Mouse (Mus musculus) adrenal gland, adult 8-10 months (tissue): ENCODE measurements around the gene Rpgr. TPM values are rescaled to one million over a fixed set of nuclear protein-coding genes. Genes with fewer than 3 reads are reported as not detected.

ENCODE experiments used
- DNase-seq: peaks from one replicate; pipeline ENCODE4 v3.0.0; 2022
- total RNA-seq, 4 experiments: library from RNA; stranded (reverse); gene quantifications; 2 replicates each; pipeline ENCODE4 v1.2.4; 2022

Gene Rpgr
- 1 to 10 TPM; 4.8 to 9.8 (median 6.8) TPM for total RNA-seq

DNA sequence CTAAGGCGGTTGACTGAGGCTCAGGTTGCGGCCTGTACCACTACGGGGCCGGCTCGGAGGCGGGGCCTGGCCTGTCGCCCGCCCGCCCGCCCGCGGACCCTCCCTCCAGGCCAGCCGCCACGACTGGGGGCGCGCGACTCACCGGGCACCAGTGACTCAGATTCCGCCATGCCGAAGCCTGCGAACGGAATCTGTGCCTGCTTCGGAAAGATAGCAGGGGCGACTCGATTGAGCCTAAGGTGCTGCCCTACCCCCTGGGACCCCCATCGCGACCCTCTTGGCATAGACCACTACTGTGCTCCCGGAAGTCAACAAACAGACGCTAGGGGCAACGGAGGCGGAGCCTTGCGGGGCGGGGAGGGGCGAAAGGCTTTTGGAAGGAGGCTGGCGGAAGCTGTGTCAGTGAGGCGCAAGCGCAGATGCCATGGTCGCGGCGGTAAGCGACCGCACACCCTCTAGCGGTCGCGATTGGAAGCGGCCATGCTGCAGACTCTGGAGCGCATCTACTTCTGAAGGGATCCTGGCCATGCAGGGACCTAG is at the start of gene Rpgr:
Gene Rpgr (minus strand): TSS at position 511 of the 540 bp plus-strand sequence.
- DNase-seq, result peak; percentile 86

DNA sequence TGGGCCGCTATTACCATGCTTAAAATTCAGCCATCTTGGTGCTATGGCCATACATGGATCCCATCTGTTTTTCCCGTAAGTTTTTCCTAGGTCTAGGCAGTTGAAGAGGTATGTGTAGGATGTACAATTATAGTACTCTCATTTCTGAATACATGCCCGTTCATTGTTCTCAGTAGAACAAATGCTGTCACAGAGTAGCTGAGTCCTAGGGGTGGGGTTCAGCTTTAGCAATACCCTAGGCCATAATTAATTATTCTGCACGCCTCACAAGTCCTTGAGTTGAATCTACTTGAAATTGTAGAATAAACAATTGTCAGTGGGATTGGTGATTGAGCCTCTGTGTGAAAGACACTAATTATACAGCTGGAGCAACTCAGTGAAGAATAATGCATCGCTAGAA is 41.5 kb upstream of the Rpgr start:
- no peak for DNase-seq

DNA sequence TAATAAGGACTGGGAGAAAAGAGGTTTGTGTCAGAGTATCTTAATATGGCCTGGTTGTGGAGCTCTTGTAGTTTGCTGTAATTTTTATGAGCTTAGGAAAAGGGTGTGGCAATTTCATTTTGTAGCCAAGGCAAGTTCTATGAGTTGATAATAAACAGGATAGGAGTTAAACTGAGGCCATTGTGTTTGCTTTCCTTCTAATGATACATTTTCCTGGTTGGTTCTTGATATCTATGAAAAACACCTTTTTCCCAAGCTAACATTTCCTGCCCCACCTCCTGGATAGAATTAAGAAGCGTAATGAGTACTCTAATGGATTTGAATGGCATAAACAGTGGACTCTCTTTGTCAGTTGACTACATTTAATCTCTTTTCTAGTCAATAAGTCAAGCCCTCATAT is 41.1 kb upstream of the Rpgr start:
- no peak for DNase-seq

DNA sequence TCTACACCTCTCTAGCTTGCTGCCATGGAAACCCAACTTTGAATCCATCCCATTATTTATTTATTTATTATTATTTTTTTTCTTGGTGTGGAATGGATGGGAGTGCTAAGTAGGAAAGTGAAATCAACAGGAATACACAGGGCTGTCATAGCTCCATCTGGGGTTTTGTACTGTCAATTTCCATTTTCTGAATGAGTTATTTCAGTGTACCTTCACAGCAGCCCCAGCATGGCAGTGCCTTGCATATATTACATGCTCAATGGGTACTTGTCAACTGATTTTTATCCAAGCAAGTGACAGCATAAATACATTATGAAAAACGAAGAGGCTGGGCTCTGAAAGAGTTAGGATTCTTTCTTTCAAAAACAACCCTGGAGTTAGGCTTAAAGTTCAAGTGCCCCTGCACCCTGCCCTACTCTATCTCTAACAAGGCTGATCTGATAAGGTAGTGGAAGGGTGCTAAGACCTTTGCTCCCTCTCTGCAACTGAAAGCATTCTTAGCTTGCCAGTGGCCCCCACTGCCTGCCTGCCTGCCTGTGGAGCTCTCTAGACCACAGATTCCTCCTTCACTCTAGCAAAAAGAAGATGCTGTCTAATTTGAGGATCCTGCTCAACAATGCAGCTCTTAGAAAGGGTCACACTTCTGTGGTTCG is 35.3 kb upstream of the Rpgr start, which contains the start of gene Otc:
Gene Otc (plus strand): TSS at position 454 of the 653 bp plus-strand sequence.
- DNase-seq, result no peak

DNA sequence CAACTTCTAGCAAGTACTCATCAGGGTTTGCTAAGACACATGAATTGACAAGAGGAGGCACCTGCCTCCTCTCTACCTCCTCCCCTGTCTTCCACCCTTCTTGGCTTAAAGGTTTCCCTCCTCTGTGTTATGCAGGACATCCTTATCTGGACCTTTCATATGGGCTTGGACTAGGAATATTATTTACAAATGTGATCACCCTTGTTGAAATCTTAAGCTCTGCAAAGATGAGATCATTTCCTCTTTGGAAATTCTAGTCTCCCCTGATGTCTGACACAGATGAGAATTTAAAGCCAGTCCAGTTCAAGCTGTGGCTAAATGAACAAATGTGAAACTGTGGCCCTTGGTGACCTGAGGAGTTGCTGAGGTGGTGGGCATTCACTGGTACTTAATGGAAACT is 34.6 kb upstream of the Rpgr start:
- DNase-seq, result no peak

DNA sequence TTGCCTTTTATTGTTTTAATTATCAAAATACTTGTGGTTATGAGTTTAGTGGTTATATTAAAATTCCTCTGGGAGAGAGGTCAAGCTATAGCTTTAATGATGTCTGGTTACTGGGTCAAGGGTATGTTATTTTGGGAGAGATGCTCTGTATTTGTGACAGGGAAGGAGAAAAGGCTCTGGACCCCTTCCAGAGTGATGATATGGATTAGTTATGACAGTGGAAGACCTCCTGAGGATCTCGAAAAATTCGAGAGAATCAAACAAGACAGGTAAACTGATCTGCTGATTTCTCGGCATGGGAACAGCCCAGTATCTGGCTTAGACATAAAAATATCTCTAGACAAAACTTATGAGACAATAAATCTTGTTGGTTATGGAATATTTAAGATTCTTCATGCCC is 27.2 kb upstream of the Rpgr start:
- no peak for DNase-seq

DNA sequence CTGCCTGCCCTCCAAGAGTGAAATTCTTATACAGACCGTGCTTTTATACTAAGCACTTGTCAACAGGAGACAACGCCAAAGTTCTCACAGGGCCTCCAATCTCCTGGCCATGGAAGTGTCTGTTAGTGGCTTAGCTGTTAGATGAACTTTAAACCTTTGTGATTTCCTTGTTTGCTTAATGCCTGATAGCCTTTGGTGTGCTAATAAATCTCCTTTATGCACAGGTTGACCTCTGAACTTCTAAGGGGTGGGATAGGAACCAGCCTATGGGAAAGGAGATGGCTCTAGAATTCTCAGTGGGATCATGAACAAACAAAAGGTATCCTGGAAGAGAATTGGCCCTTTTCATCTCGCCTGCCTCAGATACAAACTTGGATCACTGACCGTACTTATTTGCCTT is 22.8 kb upstream of the Rpgr start:
- DNase-seq, result no peak

DNA sequence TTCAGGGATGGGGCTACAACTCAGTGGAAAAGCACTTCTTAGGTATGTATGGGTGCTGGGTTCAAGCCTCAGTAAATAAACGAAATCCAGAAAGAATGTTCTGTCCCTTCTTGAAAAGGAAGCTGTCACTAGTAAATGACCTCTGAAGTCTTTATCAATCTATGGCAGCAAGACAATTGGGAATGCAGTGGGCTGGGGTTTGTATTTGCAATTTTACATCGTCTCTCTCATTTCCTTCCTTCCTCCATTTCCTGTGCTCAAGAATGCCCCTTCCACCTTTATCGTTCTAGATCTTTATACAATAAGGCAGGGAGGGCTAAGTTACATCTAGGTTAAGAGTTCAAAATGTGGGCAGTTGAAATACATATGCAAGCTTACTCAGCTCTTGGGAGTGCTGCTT is 17.9 kb upstream of the Rpgr start:
- DNase-seq, result no peak

DNA sequence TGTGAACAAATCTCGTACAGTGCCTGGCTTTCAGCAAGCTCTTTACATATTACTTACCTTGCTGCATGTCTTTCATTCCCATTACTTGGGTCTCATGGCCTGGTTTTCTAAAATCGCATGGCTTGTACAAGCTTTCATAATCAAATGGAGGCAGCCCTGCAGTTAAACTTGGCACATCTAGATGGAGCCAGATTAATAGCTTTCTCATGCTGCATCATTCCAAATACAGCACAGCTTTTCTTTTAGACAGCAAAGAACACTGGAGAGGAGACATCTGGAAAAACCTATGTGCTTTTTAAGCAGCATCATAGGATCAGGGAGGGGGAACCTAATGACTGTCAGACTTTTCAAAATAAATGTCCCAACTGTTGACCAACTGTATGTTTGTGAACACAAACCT is 16.3 kb upstream of the Rpgr start:
- DNase-seq, result no peak

DNA sequence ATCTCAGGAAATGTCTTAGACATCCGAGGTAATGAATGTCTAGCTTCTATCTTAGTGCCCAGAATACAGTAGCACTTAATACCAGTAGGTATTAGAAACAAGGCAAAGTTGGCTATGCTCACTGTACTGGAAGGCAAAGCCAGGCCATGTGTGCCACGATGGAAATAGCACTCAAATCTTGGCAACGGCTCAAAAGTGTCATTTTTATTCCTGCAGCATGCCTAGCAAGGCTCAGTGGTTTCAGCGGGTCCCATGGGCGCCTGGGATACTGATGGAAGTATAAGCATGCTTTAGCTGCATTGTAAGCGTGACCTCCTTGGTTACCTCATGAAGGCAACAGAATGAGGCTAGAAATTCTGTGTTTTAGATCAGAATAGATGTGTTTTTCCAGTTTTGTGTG is 2.6 kb upstream of the Rpgr start:
- no peak for DNase-seq

DNA sequence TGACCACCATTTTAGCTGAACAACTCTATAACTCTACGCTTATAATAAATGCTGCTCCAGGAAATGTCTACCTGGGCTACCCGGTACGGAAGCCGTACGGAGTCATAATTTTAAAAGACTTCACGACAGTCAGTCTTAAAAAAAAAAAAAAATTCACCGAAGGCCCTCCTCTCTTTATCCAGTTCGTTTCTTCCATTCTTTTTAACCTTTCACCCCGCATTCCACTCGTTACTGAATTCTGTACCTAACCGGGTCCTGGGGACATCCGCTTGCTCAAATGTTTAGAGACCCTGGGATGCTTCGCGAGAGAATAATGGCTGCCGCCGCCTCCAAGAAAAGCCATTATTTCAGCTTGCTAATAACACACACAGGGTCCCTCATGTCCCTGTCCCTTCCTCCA is 748 bp downstream of the Rpgr start:
- DNase-seq, result peak; percentile 4

DNA sequence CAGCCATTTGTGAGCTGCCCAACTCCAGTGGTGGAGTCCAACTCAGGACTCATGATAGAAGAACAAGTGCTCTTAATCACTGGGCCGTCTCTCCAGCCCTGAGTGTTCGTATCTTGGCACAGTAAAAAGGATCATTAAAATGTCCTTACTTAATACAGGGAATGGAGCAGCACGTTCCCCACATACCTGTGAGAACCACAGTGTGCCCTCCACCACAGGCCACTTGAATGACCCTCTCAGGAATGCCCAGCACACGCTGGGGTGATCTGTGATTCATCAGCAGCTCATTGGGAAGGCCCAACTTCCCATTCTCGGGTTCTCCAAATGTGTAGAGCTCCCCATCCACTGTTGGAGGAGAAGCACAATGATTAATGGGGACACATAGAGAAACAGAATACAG is 10.8 kb downstream of the Rpgr start:
- DNase-seq, result no peak

DNA sequence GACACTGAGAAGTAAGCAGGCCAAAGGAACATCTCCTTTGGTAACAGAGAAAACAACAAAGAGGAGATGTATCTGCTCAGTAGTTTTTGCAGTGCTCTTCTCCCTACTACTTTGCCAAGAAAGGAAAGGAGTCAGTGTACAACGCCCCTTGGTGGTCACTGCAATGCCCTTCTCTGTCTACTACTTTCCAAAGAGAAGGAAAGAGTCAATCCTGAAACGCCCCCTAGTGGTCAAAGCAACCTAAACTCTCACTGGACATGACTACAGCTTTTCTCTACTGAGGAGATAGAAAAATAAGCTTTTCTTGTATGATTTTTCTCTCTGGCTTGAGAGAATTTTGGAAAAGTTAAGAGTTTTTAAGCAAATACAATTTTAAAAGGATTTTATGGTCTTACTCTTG is 15.4 kb downstream of the Rpgr start:
- no peak for DNase-seq

DNA sequence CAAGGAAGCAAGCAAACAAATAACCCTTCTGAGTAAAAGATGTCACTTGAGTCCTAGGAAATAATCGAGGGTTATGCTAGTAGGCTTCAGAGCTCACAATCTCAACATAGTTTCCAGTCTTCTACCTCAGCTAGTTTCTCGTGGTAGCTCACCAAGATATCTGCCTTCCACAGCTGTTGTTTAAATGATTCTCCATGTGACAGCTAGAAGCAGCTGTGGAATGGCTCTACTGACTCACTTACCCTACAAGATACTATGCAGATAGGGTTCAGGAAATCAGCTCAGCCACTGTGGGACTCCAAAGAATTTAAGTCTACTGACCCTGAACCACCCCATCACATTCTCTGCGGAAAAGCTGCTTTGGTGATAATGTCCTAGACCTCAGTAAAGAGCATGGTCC is 64.3 kb downstream of the Rpgr start:
- DNase-seq, result no peak

DNA sequence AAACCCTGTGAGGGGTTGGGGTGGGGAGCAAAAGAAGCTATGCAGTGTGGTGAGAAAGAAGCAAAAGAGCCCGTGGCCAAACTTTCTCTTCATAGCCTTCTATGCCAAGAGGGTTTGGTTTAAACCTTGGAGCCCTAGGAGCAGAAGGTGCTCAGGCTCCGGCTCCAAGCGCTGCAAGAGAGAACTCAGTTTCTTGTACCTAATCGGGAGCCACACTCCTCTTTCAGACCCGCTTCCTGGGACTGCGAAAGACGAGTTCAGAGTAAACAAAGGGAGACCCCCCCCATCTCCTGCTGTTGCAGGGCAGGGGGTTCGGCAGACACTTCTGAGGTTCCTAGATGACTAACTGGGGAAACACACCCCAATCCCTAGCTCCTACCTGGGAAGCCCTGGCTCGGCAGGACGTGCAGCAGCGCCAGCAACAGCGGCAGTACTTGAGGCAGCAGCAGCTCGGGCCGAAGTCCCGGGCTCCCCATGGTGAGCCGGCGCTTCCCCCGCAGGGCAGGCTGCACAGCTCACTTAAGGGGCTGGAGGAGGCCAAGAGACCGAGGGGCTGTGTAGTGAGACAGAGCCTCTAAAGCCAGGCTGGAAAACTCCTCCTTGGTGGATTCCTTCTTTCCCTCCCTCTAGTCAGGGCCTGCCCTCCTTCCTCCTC is 99.5 kb downstream of the Rpgr start, which contains the start of gene Srpx:
Gene Srpx (minus strand): TSS at position 645 of the 655 bp plus-strand sequence.
- no peak for DNase-seq

DNA sequence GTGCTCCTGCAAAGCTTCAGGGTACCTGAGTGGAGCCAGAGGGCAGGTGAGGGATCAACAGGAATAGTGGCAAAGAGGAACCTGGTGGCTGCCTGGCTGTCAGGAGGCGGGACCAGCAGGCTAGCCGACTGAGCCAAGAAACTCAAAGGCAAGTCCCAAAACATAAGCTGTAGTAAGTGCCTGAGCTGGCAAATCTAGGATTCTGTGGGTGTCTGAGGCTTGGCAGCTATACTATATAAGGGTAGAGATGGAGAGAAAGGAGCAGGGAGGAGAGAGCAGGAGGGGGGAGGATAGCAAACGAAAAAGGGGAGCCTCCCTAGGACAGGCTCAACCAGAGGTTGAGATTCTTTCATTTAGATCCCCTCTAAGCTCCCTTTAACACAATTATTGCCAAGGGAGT is 100.9 kb downstream of the Rpgr start:
- DNase-seq, result no peak

DNA sequence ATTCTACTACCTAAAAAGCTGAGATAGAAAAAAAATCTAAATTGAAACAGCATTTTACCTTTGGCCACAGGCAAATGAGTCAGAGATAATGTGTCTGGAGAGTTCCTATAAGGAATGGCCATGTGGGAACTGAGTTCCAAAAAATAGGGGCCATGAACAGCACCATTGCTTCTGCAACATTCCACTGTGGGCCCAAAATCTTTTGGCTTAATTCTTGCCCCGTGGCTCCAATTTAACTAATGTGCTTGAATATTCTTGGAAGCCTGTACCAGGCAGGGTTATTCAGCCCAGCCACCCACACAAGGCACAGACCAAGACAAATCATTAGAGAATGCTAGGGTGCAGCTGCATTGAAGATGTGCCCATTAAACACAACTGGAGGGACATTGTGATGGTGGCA is 106.0 kb downstream of the Rpgr start:
- no peak for DNase-seq

DNA sequence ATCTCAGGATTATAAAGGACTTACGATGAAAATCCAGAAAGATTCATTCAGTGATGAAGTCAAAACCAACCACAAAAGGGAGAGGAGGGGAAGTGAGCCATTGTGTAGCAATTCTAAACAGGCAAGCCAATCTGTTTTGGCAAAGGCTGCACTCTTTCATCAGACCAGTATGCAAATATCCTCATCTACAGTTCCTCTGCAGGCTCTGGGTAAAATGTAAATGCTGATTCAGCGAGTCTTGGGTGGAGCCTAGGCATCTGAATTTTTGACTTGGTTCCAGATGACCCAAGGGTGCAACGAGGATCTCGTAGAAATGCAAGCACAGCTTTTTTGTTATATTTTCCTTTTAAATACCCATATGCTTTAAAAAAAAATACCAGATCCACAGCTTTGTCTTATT is 108.2 kb downstream of the Rpgr start:
- no peak for DNase-seq

DNA sequence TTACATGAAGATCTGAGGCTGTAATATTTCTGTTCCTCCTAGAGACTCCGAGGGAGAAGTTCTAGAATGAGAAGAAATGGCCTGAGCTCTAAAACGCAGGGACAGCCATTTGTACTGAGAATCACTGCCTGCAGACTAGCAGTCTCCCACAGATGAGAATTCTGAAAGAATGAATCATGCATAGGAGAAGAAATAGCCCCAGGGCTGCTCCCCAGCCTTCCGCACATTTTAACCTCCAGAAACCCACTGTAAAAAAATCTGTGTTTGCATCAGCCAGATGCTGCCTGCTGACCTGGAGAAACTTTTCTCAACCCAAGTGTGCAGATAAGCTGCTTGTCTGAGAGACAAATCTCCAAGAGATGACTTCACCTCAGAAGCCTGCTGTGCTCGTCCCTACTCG is 111.2 kb downstream of the Rpgr start:
- DNase-seq, result no peak

DNA sequence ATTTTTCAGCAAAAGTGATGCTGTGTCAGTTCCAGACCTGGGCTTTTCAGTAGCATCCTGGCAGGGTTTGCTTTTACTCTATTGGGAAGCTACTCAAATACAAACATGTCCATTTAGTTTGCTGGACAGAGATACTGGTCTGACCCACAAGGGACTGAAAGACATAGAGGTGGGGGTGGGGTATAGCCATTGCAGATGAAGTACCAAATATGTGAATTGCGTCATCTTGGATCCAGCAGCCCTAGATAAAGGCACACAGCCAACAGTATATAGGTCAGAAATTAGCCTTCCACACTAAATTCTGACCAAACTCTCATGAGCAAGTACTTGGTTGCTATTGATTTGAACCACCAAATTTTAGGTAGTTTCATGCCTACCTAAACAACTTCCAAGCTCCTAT is 114.0 kb downstream of the Rpgr start:
- no peak for DNase-seq

DNA sequence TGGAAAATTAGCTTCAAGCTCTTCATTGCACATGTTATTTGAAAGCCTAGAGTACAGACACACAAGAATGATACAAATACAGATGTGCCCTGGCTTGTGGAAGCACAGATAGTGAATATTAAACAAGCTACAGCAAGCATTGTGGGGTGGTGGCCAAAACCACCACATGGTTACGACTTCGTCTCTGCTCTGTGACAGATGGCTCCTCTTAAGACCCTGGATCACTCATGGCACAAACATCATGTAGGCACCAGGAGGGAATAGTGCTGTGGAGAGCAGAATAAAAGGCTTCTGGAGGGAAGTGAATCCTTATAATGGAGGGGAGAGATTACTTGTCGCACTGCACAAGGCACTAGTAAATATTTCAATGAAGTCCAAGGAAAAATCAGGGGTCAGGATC is 120.9 kb downstream of the Rpgr start:
- DNase-seq, result no peak

DNA sequence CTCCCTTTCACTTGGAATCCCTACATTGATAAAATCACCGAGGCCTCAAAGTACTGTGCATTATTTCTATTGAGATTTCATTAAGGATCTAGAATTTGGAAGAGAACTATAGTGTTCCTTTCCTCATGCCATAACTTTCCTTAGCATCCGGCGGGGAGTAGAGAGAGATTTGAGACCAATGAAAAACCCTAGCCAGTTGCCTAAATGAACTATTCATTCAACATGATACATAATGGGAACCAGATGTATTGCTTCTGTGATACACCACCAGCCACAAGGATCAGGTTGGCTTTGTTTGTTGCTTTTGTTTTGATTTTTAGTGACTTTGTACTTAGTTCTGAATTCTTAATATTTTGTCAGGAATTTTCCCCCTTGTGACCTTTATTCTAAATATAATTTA is 136.3 kb downstream of the Rpgr start:
- no peak for DNase-seq

DNA sequence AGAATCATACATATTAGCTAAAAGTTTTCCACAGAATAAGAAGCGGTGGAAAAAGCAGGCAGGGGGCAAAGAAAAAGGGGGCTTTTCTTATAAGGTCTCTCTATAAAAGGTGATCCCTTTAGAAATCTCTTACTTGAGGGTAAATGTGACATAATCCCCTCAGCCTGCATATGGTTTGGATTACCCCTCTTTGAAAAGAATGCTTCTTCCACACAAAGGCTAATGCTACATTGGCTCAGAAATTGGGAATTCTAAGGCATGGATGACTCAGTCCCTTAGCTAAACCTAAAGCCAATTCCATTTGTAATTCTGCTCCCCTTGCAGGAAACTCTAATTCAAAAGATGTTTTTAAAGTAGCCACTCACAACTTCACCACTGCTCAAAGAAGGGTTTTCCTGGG is 136.7 kb downstream of the Rpgr start:
- DNase-seq, result no peak

DNA sequence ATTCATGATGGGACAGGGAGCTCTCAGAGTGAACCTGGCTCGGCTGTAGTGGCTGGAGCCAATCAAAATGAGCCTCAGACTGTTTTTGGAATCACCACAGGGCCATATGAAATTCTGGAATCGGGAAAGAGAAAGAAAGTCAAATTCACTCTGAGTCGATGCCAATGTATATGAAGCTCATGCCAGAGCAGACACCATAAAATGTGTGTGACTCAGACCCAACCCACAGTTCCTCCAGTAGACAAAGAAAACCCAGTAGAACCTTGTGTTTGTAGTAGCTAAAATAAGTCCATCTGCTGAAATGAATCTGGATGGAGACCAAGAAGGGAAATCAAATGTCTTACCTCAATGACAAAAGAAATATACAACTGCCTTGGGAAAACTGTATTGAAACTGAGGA is 142.8 kb downstream of the Rpgr start:
- DNase-seq, result no peak
